Mouse (Mus musculus): ENCODE results near the gene Olfr803. TPM values are rescaled to one million over a fixed set of nuclear protein-coding genes. Genes with fewer than 3 reads are reported as not detected.

Gene Olfr803
- not detected for total RNA-seq (2021)

DNA sequence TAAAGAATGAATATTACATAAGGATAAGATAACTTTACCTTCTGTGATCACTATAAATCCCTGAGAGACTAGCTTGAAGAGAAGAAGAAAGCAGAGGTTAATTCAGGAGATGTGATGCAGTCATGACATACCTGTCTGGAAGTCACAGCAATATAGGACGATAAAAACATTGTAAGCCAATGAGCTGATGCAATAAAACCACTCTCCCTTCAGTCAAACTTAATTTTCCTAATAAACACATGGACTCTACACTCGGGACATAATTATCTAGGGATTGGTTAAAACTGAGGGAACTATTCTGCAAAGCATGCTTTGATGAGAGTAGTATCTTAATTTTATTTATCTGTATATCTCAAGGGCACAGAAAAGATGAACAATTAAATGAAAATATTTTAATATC, at the start of gene Olfr803:
Olfr803 (minus strand) TSS at position 101 of the 400 bp plus-strand sequence.
- intact Hi-C loops (cut with DNase I) = no loop called here
- DNase-seq = no peak

DNA sequence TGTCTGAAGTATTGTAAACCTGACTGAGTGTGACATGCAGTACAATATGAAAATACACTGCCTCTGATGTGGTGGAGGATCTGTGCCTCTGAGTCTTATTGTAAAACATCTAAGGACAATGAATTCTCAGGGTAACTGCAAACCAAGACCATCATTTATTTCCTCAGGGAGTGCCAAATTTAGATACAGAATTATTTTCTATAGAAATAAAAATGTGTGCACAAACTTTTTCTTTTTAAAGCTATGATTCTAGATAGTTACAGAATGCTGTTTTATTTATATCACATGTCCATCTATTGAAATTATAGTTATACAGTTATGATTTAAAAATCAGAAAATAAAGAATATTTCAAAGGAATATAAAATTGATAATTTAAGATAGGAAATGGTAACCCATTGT, 47.7 kb upstream of the Olfr803 start, which contains the start of gene Olfr806:
Olfr806 (minus strand) TSS at position 101 of the 400 bp plus-strand sequence.
- intact Hi-C loops (cut with DNase I) = no loop called here

DNA sequence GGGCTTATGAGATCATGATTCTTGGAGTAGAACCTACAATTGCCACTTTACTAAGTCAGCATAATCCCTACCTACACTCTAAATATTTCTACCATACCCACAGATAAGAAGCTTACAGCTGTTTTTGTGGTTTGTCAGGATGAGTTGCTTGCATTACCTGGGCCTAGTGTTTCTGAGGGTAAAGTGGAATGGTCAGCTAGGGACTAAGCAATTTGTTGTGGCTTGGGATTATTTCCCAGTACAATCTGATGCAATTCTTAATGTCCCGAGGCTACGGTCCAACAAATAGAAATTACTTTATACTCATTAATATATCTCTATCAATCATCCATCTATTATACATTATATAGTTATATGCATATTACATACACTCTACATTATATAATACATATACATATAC, 35.2 kb upstream of the Olfr803 start, which contains the start of gene Olfr805:
Olfr805 (minus strand) TSS at position 101 of the 400 bp plus-strand sequence.
- intact Hi-C loops (cut with DNase I) = no loop called here
- no peak for DNase-seq

More for the DNA sequence above, 47.7 kb upstream of the Olfr803 start, which contains the start of gene Olfr806:
- DNase-seq = no peak

DNA sequence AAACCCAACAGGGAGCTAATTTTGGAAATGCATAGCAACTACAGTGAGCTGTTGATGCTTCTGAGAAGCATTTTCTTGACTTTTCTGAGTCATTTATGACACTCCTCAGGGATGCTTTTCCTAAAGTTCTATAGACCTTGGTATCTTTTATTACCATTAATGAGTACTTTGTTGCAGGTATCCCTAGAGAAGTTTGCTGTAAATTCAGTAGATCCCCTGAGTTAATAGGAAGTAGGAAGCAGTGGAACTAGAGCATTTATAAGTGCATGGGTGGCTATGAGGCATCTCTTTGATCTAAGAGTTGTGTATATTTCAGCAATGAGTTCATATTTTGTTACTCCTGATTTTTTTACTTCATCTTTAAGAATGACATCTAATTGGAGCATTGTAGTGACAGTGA, 8.8 kb upstream of the Olfr803 start, which contains the start of gene Olfr804:
Olfr804 (plus strand) TSS at position 301 of the 400 bp plus-strand sequence.
- intact Hi-C loops (cut with DNase I) = no loop called here

DNA sequence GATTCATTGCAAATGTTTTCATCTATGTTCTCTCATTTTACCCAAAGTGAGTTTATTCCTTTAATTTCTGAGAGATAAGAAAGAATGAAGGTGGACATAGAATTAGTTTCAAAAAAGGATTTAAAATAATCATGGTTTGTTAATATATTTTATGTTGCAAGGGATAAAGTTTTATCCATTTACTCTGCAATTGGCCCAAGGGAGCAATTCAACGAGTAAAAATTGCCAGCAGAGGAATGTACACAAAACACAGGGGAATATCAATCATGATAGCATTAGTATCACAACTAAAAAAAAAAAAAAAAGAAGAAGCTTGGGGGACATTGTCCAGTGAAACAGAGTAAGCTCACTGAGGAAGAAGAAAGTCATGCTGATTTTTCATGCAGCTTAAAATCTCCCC, 6.0 kb downstream of the Olfr803 start, which contains the start of gene Olfr802:
Olfr802 (minus strand) TSS at position 101 of the 400 bp plus-strand sequence.
- DNase-seq = no peak
- intact Hi-C loops (cut with DNase I) = no loop called here

More for the DNA sequence above, 8.8 kb upstream of the Olfr803 start, which contains the start of gene Olfr804:
- DNase-seq = no peak

DNA sequence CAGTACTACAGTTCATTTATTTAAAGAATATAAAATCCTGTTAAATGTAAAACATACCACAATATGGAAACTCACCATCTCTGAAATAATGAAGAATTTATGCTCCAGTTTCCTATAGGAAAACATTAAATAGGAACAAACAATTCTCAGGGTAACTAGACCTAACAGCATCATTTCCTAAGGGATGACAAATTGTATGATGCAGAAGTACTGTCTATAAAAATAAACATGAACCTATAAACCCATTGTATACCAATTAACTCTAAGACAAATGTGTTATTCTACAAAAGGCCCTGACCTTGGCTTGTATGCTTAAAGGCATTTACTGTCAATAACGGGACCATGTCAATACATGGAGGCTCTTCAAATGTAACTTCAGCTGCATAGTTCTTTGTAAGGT, 20.3 kb downstream of the Olfr803 start, which contains the start of gene Olfr801:
Olfr801 (minus strand) TSS at position 101 of the 400 bp plus-strand sequence.
- intact Hi-C loops (cut with DNase I) = no loop called here
- DNase-seq = no peak

DNA sequence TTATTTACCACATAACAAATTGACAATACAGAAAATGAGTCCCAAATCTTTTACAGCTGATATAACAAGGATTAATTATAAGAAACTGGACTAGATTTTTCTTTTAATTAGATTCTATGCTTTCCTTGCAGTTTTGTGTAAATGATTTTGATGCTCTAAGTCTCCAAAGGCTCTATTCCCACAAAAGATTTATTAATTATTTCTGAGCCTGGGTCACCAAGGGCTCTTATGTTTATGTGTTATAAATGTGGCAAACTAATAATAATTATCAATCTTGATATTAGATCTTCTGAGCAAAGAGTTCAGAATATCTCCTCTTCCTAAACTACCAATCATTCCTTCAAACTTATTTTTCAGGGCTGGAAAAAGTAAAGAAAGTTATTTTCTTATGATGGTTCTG, 36.7 kb downstream of the Olfr803 start, which contains the start of gene Olfr800:
Olfr800 (plus strand) TSS at position 301 of the 400 bp plus-strand sequence.
- no peak for DNase-seq
- intact Hi-C loops (cut with DNase I) = no loop called here

DNA sequence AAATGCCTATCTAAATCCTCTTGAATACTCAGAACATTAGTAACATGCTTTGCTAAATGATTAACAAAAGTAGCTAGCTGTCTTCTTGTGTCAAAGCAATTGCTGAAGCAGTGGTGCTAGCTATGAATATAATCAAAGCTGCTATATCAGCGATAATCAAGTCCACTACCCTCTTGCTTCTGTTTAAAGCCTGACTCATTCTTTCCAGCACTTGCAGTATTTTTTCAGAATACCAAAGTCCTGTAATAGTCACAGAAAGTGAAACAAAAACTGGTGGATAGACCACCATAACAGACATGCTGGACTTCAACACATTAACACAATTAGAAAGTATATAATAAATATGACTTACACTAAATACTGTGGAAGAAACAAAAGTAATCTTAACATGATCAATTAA, 42.3 kb downstream of the Olfr803 start:
- no peak for DNase-seq
- intact Hi-C loops (cut with DNase I) = no loop called here

Small RNAs within 50 kb of the gene (microRNA-seq; reads per million reads assigned to microRNA genes)
- not detected for gene Gm24485

Other genes starting within 250 kb of the Olfr803 start
- not detected for gene Olfr787, start 232.4 kb downstream of the Olfr803 start, total RNA-seq (2021)
- not detected for gene Olfr788, start 223.3 kb downstream of the Olfr803 start, total RNA-seq (2021)
- not detected for gene Olfr789, start 209.5 kb downstream of the Olfr803 start, total RNA-seq (2021)
- gene Olfr790, start 195.8 kb downstream of the Olfr803 start, total RNA-seq (2021) = not detected
- gene Olfr791, start 172.5 kb downstream of the Olfr803 start, total RNA-seq (2021) = not detected
- gene Olfr792, start 155.1 kb downstream of the Olfr803 start, total RNA-seq (2021) = not detected
- not detected for gene Olfr794, start 126.6 kb downstream of the Olfr803 start, total RNA-seq (2021)
- gene Olfr796, start 81.7 kb downstream of the Olfr803 start, total RNA-seq (2021) = not detected
- not detected for gene Olfr798, start 66.4 kb downstream of the Olfr803 start, total RNA-seq (2021)
- gene Olfr799, start 56.8 kb downstream of the Olfr803 start, total RNA-seq (2021) = not detected
- not detected for gene Olfr800, start 36.6 kb downstream of the Olfr803 start, total RNA-seq (2021)
- not detected for gene Olfr801, start 20.4 kb downstream of the Olfr803 start, total RNA-seq (2021)
- gene Olfr802, start 6.1 kb downstream of the Olfr803 start, total RNA-seq (2021) = not detected
- gene Olfr804, start 8.9 kb upstream of the Olfr803 start, total RNA-seq (2021) = not detected
- not detected for gene Olfr805, start 35.1 kb upstream of the Olfr803 start, total RNA-seq (2021)
- not detected for gene Olfr806, start 47.6 kb upstream of the Olfr803 start, total RNA-seq (2021)
- not detected for gene Olfr807, start 63.5 kb upstream of the Olfr803 start, total RNA-seq (2021)
- not detected for gene Olfr808, start 71.2 kb upstream of the Olfr803 start, total RNA-seq (2021)
- not detected for gene Olfr809, start 80.4 kb upstream of the Olfr803 start, total RNA-seq (2021)
- gene Olfr810, start 100.6 kb upstream of the Olfr803 start, total RNA-seq (2021) = not detected
- gene Olfr811, start 110.1 kb upstream of the Olfr803 start, total RNA-seq (2021) = not detected
- gene Olfr812, start 151.8 kb upstream of the Olfr803 start, total RNA-seq (2021) = not detected
- gene Olfr813, start 161.1 kb upstream of the Olfr803 start, total RNA-seq (2021) = not detected
- not detected for gene Olfr814, start 185.6 kb upstream of the Olfr803 start, total RNA-seq (2021)
- not detected for gene Olfr815, start 211.6 kb upstream of the Olfr803 start, total RNA-seq (2021)
- gene Olfr816, start 221.3 kb upstream of the Olfr803 start, total RNA-seq (2021) = not detected